Comparison of ENCODE assay signal across 12 mouse cellular contexts in the genomic region with DNA sequence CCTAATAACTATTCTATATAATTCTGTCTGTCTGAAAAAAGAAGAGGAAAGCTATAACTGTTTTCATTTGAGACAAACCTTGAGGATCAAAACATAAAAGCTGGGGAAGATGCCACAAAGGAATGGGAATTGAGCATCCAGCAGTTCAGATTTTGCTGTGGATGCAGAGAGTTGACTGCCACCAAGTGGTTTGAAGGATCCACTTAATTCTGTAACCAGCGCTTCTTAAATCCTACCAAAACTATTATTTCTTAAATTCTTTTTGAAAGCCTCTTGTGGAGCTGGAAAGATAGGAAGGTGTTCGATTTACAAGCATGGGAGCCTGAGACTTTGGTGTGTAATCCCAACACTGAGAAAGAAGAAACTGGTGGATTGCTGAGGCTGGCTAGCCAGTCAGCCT.
DNase-seq lines count a peak whose midpoint lies in the region; ATAC-seq and TF ChIP-seq lines count a peak whose summit lies in the region.
"Had no signal": no experiment of that assay in that cellular context is flagged by ENCODE, and none has a peak within 500 bp of the region (broad histone marks: within the 10 kb centered on the region; RNA-seq: fewer than 3 reads in every experiment).

No protein-coding gene starts in this region.

- no peak overlapping the region for H3K4me2 ChIP-seq in heart, postnatal 0 days (ENCODE audit: low read depth, low read length)
- H3K4me2 ChIP-seq in heart, embryonic 11.5 days: no peak overlapping the region
- H3K4me2 ChIP-seq in liver, postnatal 0 days (ENCODE audit: low read depth, low read length): no peak overlapping the region
- H3K4me2 ChIP-seq in liver, embryonic 11.5 days: no peak overlapping the region
- H3K4me2 ChIP-seq in midbrain, embryonic 15.5 days: no peak overlapping the region
- H3K4me2 ChIP-seq: heart, embryonic 13.5 days; liver, embryonic 15.5 days; stomach, embryonic 15.5 days had no signal

- no peaks in the 10 kb centered on the region for H3K27me3 ChIP-seq in heart, postnatal 0 days (ENCODE audit: control insufficient read depth, insufficient read depth, low read length)
- H3K27me3 ChIP-seq in heart, embryonic 11.5 days (ENCODE audit: control insufficient read depth, insufficient read depth, low read length): no peaks in the 10 kb centered on the region
- no peaks in the 10 kb centered on the region for H3K27me3 ChIP-seq in liver, postnatal 0 days (ENCODE audit: insufficient read depth, low read length)
- no peaks in the 10 kb centered on the region for H3K27me3 ChIP-seq in liver, embryonic 11.5 days (replicated peaks; ENCODE audit: control insufficient read depth, insufficient read depth, low read length)
- H3K27me3 ChIP-seq in Patski: no peaks in the 10 kb centered on the region
- H3K27me3 ChIP-seq in midbrain, embryonic 15.5 days (replicated peaks): no peaks in the 10 kb centered on the region
- H3K27me3 ChIP-seq: heart, embryonic 13.5 days; liver, embryonic 15.5 days; stomach, embryonic 15.5 days had no signal

- H3K4me3 ChIP-seq in heart, postnatal 0 days (ENCODE audit: low read depth, low read length): no peak overlapping the region
- no peak overlapping the region for H3K4me3 ChIP-seq in heart, embryonic 11.5 days (ENCODE audit: low read depth, low read length)
- H3K4me3 ChIP-seq in liver, postnatal 0 days (ENCODE audit: low read depth, low read length): no peak overlapping the region
- H3K4me3 ChIP-seq in liver, embryonic 11.5 days (ENCODE audit: low read depth, low read length): no peak overlapping the region
- no peak overlapping the region for H3K4me3 ChIP-seq in midbrain, embryonic 15.5 days
- H3K4me3 ChIP-seq: heart, embryonic 13.5 days; liver, embryonic 15.5 days; stomach, embryonic 15.5 days had no signal

- no peaks in the 10 kb centered on the region for H3K9me3 ChIP-seq in heart, postnatal 0 days (replicated peaks; ENCODE audit: control insufficient read depth, low read length)
- H3K9me3 ChIP-seq in heart, embryonic 11.5 days (replicated peaks; ENCODE audit: control insufficient read depth, low read length): no peaks in the 10 kb centered on the region
- H3K9me3 ChIP-seq in liver, postnatal 0 days (ENCODE audit: low read length): no peaks in the 10 kb centered on the region
- no peaks in the 10 kb centered on the region for H3K9me3 ChIP-seq in liver, embryonic 11.5 days (ENCODE audit: control insufficient read depth, low read length)
- H3K9me3 ChIP-seq in midbrain, embryonic 15.5 days: no peaks in the 10 kb centered on the region
- H3K9me3 ChIP-seq: heart, embryonic 13.5 days; liver, embryonic 15.5 days; stomach, embryonic 15.5 days had no signal

- DNase-seq in heart, postnatal 0 days (ENCODE audit: low spot score): no peak
- no peak for DNase-seq in liver, postnatal 0 days
- DNase-seq in liver, embryonic 11.5 days (ENCODE audit: low spot score): no peak
- no peak for DNase-seq in Patski (ENCODE audit: low read depth, low spot score)
- no peak for DNase-seq in c-Kit-positive CD71-positive TER-119-positive erythroid progenitor cells, embryonic 14.5 days (ENCODE audit: low spot score)
- DNase-seq: kidney, adult 11 months had no signal

- CTCF ChIA-PET in Patski (lab: Charles Lee): interaction anchor here (0.6 to 1.6 kb wide), 3 partner anchors 9 to 500 kb away, joined by 3 to 4 read pairs (median 3); no protein-coding TSS in a partner anchor

- H3K4me1 ChIP-seq in heart, postnatal 0 days (ENCODE audit: control insufficient read depth, insufficient read depth): no peaks in the 10 kb centered on the region
- H3K4me1 ChIP-seq in heart, embryonic 11.5 days (ENCODE audit: control insufficient read depth, insufficient read depth, low read length): no peaks in the 10 kb centered on the region
- no peaks in the 10 kb centered on the region for H3K4me1 ChIP-seq in liver, postnatal 0 days (ENCODE audit: insufficient read depth)
- H3K4me1 ChIP-seq in liver, embryonic 11.5 days (replicated peaks; ENCODE audit: control insufficient read depth, insufficient read depth, low read length): no peaks in the 10 kb centered on the region
- H3K4me1 ChIP-seq in midbrain, embryonic 15.5 days: no peaks in the 10 kb centered on the region
- H3K4me1 ChIP-seq: heart, embryonic 13.5 days; liver, embryonic 15.5 days; stomach, embryonic 15.5 days had no signal

- WGBS in heart, postnatal 0 days: 62% methylated on average over 2 of the region's 2 CpGs
- WGBS in heart, embryonic 11.5 days (ENCODE audit: insufficient replicate concordance): 66% methylated on average over 2 of the region's 2 CpGs
- 67% methylated on average over 2 of the region's 2 CpGs for WGBS in liver, postnatal 0 days (ENCODE audit: insufficient replicate concordance)
- 70% methylated on average over 2 of the region's 2 CpGs for WGBS in liver, embryonic 11.5 days
- WGBS in midbrain, embryonic 15.5 days: 85% methylated on average over 2 of the region's 2 CpGs

- peak; percentile 49 for TF ChIP-seq CTCF in heart, postnatal 0 days (IDR thresholded peaks at IDR 0.05; ENCODE audit: low read depth)
- 0 out of 2 replicates have a peak, but pooled peaks have one; percentile 19 for TF ChIP-seq CTCF in liver, postnatal 0 days (IDR thresholded peaks at IDR 0.05; ENCODE audit: low read depth)
- TF ChIP-seq CTCF in Patski (IDR thresholded peaks at IDR 0.05): peak; percentile 53

- no peak overlapping the region for H3K27ac ChIP-seq in heart, postnatal 0 days (ENCODE audit: low read depth)
- no peak overlapping the region for H3K27ac ChIP-seq in heart, embryonic 11.5 days (ENCODE audit: low read depth, low read length)
- no peak overlapping the region for H3K27ac ChIP-seq in liver, postnatal 0 days (ENCODE audit: low read depth)
- no peak overlapping the region for H3K27ac ChIP-seq in liver, embryonic 11.5 days (ENCODE audit: low read depth, low read length)
- H3K27ac ChIP-seq in midbrain, embryonic 15.5 days: no peak overlapping the region
- H3K27ac ChIP-seq: heart, embryonic 13.5 days; liver, embryonic 15.5 days; stomach, embryonic 15.5 days had no signal

- in situ Hi-C loops in Patski (cut with MboI; ENCODE audit: low pct_unique_long_range_greater_than_20kb): no loop called here

- TF ChIP-seq EP300 in heart, postnatal 0 days (IDR thresholded peaks at IDR 0.05; ENCODE audit: low read depth): no peak
- TF ChIP-seq EP300 in liver, postnatal 0 days (IDR thresholded peaks at IDR 0.05; ENCODE audit: low read depth): no peak

- H3K9ac ChIP-seq in heart, postnatal 0 days (replicated peaks; ENCODE audit: low read depth, low read length): no peak overlapping the region
- no peak overlapping the region for H3K9ac ChIP-seq in heart, embryonic 11.5 days (ENCODE audit: low read depth, low read length)
- no peak overlapping the region for H3K9ac ChIP-seq in liver, postnatal 0 days (replicated peaks)
- H3K9ac ChIP-seq in liver, embryonic 11.5 days (ENCODE audit: low read depth, low read length): no peak overlapping the region
- H3K9ac ChIP-seq in midbrain, embryonic 15.5 days: no peak overlapping the region
- H3K9ac ChIP-seq: heart, embryonic 13.5 days; liver, embryonic 15.5 days; stomach, embryonic 15.5 days had no signal

- no peak for ATAC-seq in heart, postnatal 0 days (ENCODE audit: insufficient read depth, low read depth)
- no peak for ATAC-seq in heart, embryonic 11.5 days (replicated peaks; ENCODE audit: insufficient number of reproducible peaks, low FRiP score, low TSS enrichment)
- ATAC-seq in liver, postnatal 0 days: no peak
- ATAC-seq in liver, embryonic 11.5 days (replicated peaks; ENCODE audit: low FRiP score): no peak
- no peak for ATAC-seq in Patski
- ATAC-seq in midbrain, embryonic 15.5 days (replicated peaks): peak; percentile 71; the same call in 1 of the 2 replicates
- ATAC-seq: activated CD4-positive, CD25-positive, alpha-beta regulatory T cell, adult 4 months had no signal

- POLR2A ChIA-PET in Patski (lab: Charles Lee): no interaction called here

- H3K36me3 ChIP-seq in heart, postnatal 0 days (replicated peaks; ENCODE audit: control insufficient read depth, insufficient read depth, low read length): no peaks in the 10 kb centered on the region
- H3K36me3 ChIP-seq in heart, embryonic 11.5 days (ENCODE audit: control insufficient read depth, insufficient read depth, low read length): no peaks in the 10 kb centered on the region
- no peaks in the 10 kb centered on the region for H3K36me3 ChIP-seq in liver, postnatal 0 days (replicated peaks; ENCODE audit: insufficient read depth, low read length)
- no peaks in the 10 kb centered on the region for H3K36me3 ChIP-seq in liver, embryonic 11.5 days (ENCODE audit: control insufficient read depth, insufficient read depth, low read length)
- no peaks in the 10 kb centered on the region for H3K36me3 ChIP-seq in midbrain, embryonic 15.5 days (replicated peaks)
- H3K36me3 ChIP-seq: heart, embryonic 13.5 days; liver, embryonic 15.5 days; stomach, embryonic 15.5 days had no signal
